9 mouse cellular contexts compared by ENCODE assay signal in the genomic region with DNA sequence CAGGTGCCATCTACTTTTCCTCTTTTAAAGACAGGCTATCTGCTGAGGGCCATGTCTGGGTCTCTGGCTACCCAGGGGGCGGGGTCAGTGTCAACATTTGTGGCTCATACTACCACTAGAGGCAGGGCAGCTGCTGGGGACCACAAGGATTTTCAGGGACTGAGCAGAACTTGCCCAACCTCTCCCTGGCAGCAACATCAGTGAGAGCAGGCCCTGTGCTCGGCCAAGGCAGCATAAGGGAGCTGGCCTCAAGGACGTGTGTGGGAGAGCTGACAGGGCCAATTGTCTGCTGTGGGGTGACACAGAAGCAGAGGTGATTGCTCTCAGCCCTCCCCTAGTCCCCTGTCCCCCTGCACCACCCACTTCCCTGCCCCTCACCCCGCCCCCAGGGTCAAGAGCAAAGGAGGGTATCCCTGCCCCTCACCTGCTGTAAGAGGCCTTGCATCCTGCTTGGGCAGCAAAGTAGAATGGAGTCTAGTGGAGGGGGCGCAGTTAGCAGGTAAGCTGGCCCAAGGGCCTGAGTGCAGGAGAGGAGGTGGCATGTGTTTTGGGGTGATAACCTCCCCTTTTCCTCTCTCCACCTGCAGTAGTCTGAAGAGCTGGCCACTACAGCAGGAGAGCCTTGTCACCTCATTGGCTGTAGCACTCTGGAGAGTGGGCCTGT. TPM values are rescaled to one million over a fixed set of nuclear protein-coding genes. Genes with fewer than 3 reads are reported as not detected.
DNase-seq lines count a peak whose midpoint lies in the region; ATAC-seq and TF ChIP-seq lines count a peak whose summit lies in the region.
"Had no signal": no experiment of that assay in that cellular context is flagged by ENCODE, and none has a peak within 500 bp of the region (broad histone marks: within the 10 kb centered on the region; RNA-seq: fewer than 3 reads in every experiment).

No protein-coding gene starts in this region.

- H3K36me3 ChIP-seq in kidney, postnatal 0 days (ENCODE audit: insufficient read depth, low read length) = no peaks in the 10 kb centered on the region
- no peaks in the 10 kb centered on the region for H3K36me3 ChIP-seq in kidney, embryonic 15.5 days
- H3K36me3 ChIP-seq in macrophage (ENCODE audit: inconsistent target) = no peaks in the 10 kb centered on the region

- H3K27ac ChIP-seq in kidney, postnatal 0 days = no peak overlapping the region
- H3K27ac ChIP-seq in kidney, embryonic 15.5 days = no peak overlapping the region
- H3K27ac ChIP-seq in macrophage = peak overlapping the region; percentile 66

- no peak overlapping the region for H3K9ac ChIP-seq in kidney, postnatal 0 days (ENCODE audit: low read depth, low read length)
- no peak overlapping the region for H3K9ac ChIP-seq in kidney, embryonic 15.5 days

- peak; percentile 23; the same call in 1 of the 2 replicates for TF ChIP-seq CTCF in kidney, postnatal 0 days (IDR thresholded peaks at IDR 0.05; ENCODE audit: low read depth)

- no peaks in the 10 kb centered on the region for H3K9me3 ChIP-seq in kidney, postnatal 0 days (replicated peaks; ENCODE audit: low read length)
- H3K9me3 ChIP-seq in kidney, embryonic 15.5 days (replicated peaks) = no peaks in the 10 kb centered on the region

- DNase-seq in kidney, postnatal 0 days (ENCODE audit: low spot score) = peak; percentile 8
- peak; percentile 72 for DNase-seq in adipocyte (ENCODE audit: low spot score)
- peak; percentile 19 for DNase-seq in gastrocnemius, adult 18-20 months (ENCODE audit: low spot score)
- no peak for DNase-seq in spleen, postnatal 4 days (ENCODE audit: low spot score in 2 of 2)
- DNase-seq in thymus, postnatal 4 days = no peak

- H3K27me3 ChIP-seq in kidney, postnatal 0 days (ENCODE audit: insufficient read depth, low read length) = no peaks in the 10 kb centered on the region
- no peaks in the 10 kb centered on the region for H3K27me3 ChIP-seq in kidney, embryonic 15.5 days

- WGBS in kidney, postnatal 0 days = 61% methylated on average over 5 of the region's 5 CpGs
- WGBS in kidney, embryonic 15.5 days = 64% methylated on average over 5 of the region's 5 CpGs
- 89% methylated on average over 5 of the region's 5 CpGs for WGBS in macrophage (ENCODE audit: missing documents)

- H3K79me2 ChIP-seq in macrophage (ENCODE audit: inconsistent target) = no peaks in the 10 kb centered on the region

- no peak overlapping the region for H3K4me2 ChIP-seq in kidney, postnatal 0 days (ENCODE audit: low read length)
- no peak overlapping the region for H3K4me2 ChIP-seq in kidney, embryonic 15.5 days

- no peaks in the 10 kb centered on the region for H3K4me1 ChIP-seq in kidney, postnatal 0 days (replicated peaks; ENCODE audit: insufficient read depth, low read length)
- H3K4me1 ChIP-seq in kidney, embryonic 15.5 days = no peaks in the 10 kb centered on the region

- no peak overlapping the region for H3K4me3 ChIP-seq in kidney, postnatal 0 days (replicated peaks; ENCODE audit: low read depth, low read length)
- H3K4me3 ChIP-seq in kidney, embryonic 15.5 days (replicated peaks) = no peak overlapping the region
- H3K4me3 ChIP-seq in macrophage (ENCODE audit: inconsistent target) = no peak overlapping the region
- H3K4me3 ChIP-seq: erythroblast, embryonic 14.5 days had no signal

- peak; percentile 40; the same call in 1 of the 2 replicates for ATAC-seq in kidney, postnatal 0 days (replicated peaks; ENCODE audit: low FRiP score, low read depth)
- ATAC-seq in kidney, embryonic 15.5 days (replicated peaks; ENCODE audit: low FRiP score) = no peak
- no peak for ATAC-seq in inflammation-experienced regulatory T-cells, adult 6 months

RNA-seq across cellular contexts. Expression of gene Slc35f5, which starts 51.7 kb away (rescaled TPM):
- polyA plus RNA-seq in kidney, postnatal 0 days (2015; fragmentation: Nextera tagmentation; extraction: Ambion mirVana) = 69.5 and 73.6 TPM in 2 replicates
- 51.9 and 53.0 TPM in 2 replicates for polyA plus RNA-seq in kidney, embryonic 15.5 days (2015; fragmentation: Nextera tagmentation; extraction: Ambion mirVana)
- total RNA-seq in gastrocnemius, adult 18-20 months (2021) = 10 to 100 TPM; 17.7 to 42.4 TPM
- 10 to 100 TPM; 15.4 to 59.8 (median 31.5) TPM for total RNA-seq in macrophage (2018; cell fraction: chromatin; rRNA removed)
- 10 to 100 TPM; 31.8 to 69.1 (median 47.1) TPM for total RNA-seq in macrophage (2018; cell fraction: cytosol; rRNA removed)
- 10 to 100 TPM; 21.0 to 56.1 (median 43.6) TPM for total RNA-seq in macrophage (2018; cell fraction: nucleus; rRNA removed)
- 35.2 to 45.2 TPM (median 38.8 TPM) in 3 replicates for polyA plus RNA-seq in macrophage (2018)
- polyA plus RNA-seq in inflammation-experienced regulatory T-cells, adult 6 months (2017; shearing (Covaris generic)) = 1 to 10 TPM in 2 of 3 experiments, under 1 TPM in 1; 0.89 to 1.9 (median 1.5) TPM
- polyA plus RNA-seq: erythroblast, embryonic 14.5 days had no signal

Comparison
In these comparisons a context has a peak if more than half of its experiments do, and no peak if none do; other contexts are left out.
1. DNase-seq: peak in kidney, postnatal 0 days (single experiment), adipocyte (single experiment) and gastrocnemius, adult 18-20 months (single experiment); none in spleen, postnatal 4 days (0 of 2) and thymus, postnatal 4 days (single experiment).
2. RNA of gene Slc35f5, which starts 51.7 kb away (polyA plus RNA-seq): 69.5 to 73.6 TPM in kidney, postnatal 0 days, 51.9 to 53.0 TPM in kidney, embryonic 15.5 days and 35.2 to 45.2 TPM in macrophage; 0.89 to 1.9 TPM in inflammation-experienced regulatory T-cells, adult 6 months; every median in the first group is over 10 times any median in the second.